In the genomic region with DNA sequence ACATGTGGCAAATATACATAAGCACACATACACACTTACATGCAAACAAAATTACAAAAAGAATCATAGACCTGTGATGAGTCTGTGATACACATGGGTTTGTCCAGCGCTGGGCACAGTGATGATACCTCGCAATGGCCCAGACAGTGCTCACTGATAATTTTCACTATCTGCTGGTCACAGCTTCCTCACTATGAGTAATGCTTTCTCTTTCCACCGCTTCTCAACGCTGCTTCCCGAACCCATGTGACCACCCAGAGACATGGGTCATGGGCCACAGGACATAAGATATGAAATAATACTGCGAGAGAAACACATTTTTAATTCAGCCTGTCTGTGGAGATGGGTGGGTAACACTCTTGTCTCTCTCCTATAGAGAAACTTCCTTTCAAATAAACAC, we compare ENCODE assay signal across 9 mouse cellular contexts.
DNase-seq lines count a peak whose midpoint lies in the region; ATAC-seq and TF ChIP-seq lines count a peak whose summit lies in the region.
"Had no signal": no experiment of that assay in that cellular context is flagged by ENCODE, and none has a peak within 500 bp of the region (broad histone marks: within the 10 kb centered on the region; RNA-seq: fewer than 3 reads in every experiment).

No protein-coding gene starts in this region.

- no peaks in the 10 kb centered on the region for H3K36me3 ChIP-seq in forebrain, embryonic 10.5 days (replicated peaks)
- H3K36me3 ChIP-seq in forebrain, embryonic 14.5 days (ENCODE audit: control insufficient read depth, insufficient read depth, low read length) = no peaks in the 10 kb centered on the region
- H3K36me3 ChIP-seq in midbrain, embryonic 10.5 days = no peaks in the 10 kb centered on the region
- no peaks in the 10 kb centered on the region for H3K36me3 ChIP-seq in midbrain, postnatal 0 days (ENCODE audit: insufficient read depth, low read length)
- H3K36me3 ChIP-seq in intestine, embryonic 15.5 days = no peaks in the 10 kb centered on the region
- H3K36me3 ChIP-seq in small intestine, adult 2 months (ENCODE audit: control insufficient read depth, insufficient read depth, low read length) = no peaks in the 10 kb centered on the region
- H3K36me3 ChIP-seq in thymus, adult 2 months (ENCODE audit: control insufficient read depth, insufficient read depth, low read length) = no peaks in the 10 kb centered on the region

- no peak for TF ChIP-seq CTCF in midbrain, postnatal 0 days (IDR thresholded peaks at IDR 0.05)
- no peak for TF ChIP-seq CTCF in small intestine, adult 2 months (IDR thresholded peaks at IDR 0.05; ENCODE audit: extremely low read depth, insufficient read length, insufficient replicate concordance, low read depth, low read length)
- TF ChIP-seq CTCF in thymus, adult 2 months (IDR thresholded peaks at IDR 0.05; ENCODE audit: borderline replicate concordance, control insufficient read depth, extremely low read depth, insufficient read depth, low read length, poor library complexity) = no peak

- H3K27ac ChIP-seq in forebrain, embryonic 10.5 days = peak overlapping the region; percentile 56
- no peak overlapping the region for H3K27ac ChIP-seq in forebrain, embryonic 14.5 days (ENCODE audit: low read depth, low read length)
- 0 out of 2 replicates have a peak overlapping the region, but pooled peaks have one; percentile 23 for H3K27ac ChIP-seq in midbrain, embryonic 10.5 days (replicated peaks)
- no peak overlapping the region for H3K27ac ChIP-seq in midbrain, postnatal 0 days (ENCODE audit: low read depth, low read length)
- H3K27ac ChIP-seq in intestine, embryonic 15.5 days = no peak overlapping the region
- H3K27ac ChIP-seq in small intestine, adult 2 months (ENCODE audit: insufficient read depth, low read depth, low read length) = peak overlapping the region; percentile 64; the same call in 1 of the 2 replicates
- no peak overlapping the region for H3K27ac ChIP-seq in thymus, adult 2 months (ENCODE audit: control insufficient read depth, insufficient read depth, low read length)

- H3K27me3 ChIP-seq in forebrain, embryonic 10.5 days (ENCODE audit: poor library complexity, severe bottlenecking) = 0 out of 2 replicates have a peak, but pooled peaks cover 8% of the 10 kb centered on the region
- no peaks in the 10 kb centered on the region for H3K27me3 ChIP-seq in forebrain, embryonic 14.5 days (replicated peaks; ENCODE audit: control insufficient read depth, insufficient read depth, low read length)
- no peaks in the 10 kb centered on the region; the same call in 1 of the 2 replicates for H3K27me3 ChIP-seq in midbrain, embryonic 10.5 days (ENCODE audit: low read depth, poor library complexity, severe bottlenecking)
- no peaks in the 10 kb centered on the region for H3K27me3 ChIP-seq in midbrain, postnatal 0 days (ENCODE audit: insufficient read depth, low read length)
- no peaks in the 10 kb centered on the region for H3K27me3 ChIP-seq in intestine, embryonic 15.5 days (replicated peaks)
- no peaks in the 10 kb centered on the region for H3K27me3 ChIP-seq in small intestine, adult 2 months (ENCODE audit: control insufficient read depth, insufficient read depth, low read length)
- no peaks in the 10 kb centered on the region for H3K27me3 ChIP-seq in thymus, adult 2 months (ENCODE audit: control insufficient read depth, insufficient read depth, low read length)

- no peak for TF ChIP-seq POLR2A in small intestine, adult 2 months (IDR thresholded peaks at IDR 0.05; ENCODE audit: low read depth, low read length)
- no peak for TF ChIP-seq POLR2A in thymus, adult 2 months (IDR thresholded peaks at IDR 0.05; ENCODE audit: control insufficient read depth, extremely low read depth, insufficient read depth, low read length, poor library complexity)

- 89% methylated on average over 6 of the region's 6 CpGs for WGBS in forebrain, embryonic 10.5 days
- 93% methylated on average over 6 of the region's 6 CpGs for WGBS in forebrain, embryonic 14.5 days
- WGBS in midbrain, embryonic 10.5 days = 93% methylated on average over 6 of the region's 6 CpGs
- 86% methylated on average over 6 of the region's 6 CpGs for WGBS in midbrain, postnatal 0 days
- WGBS in intestine, embryonic 15.5 days = 77% methylated on average over 6 of the region's 6 CpGs
- WGBS in small intestine, adult 2 months = 47% methylated on average over 6 of the region's 6 CpGs
- WGBS in thymus, adult 2 months = 48% methylated on average over 6 of the region's 6 CpGs

- H3K4me1 ChIP-seq in forebrain, embryonic 10.5 days = peaks cover 26% of the 10 kb centered on the region
- peaks cover 7% of the 10 kb centered on the region; the same call in 1 of the 2 replicates for H3K4me1 ChIP-seq in forebrain, embryonic 14.5 days (ENCODE audit: control insufficient read depth, insufficient read depth, low read length)
- peaks cover 17% of the 10 kb centered on the region for H3K4me1 ChIP-seq in midbrain, embryonic 10.5 days
- peaks cover 4% of the 10 kb centered on the region; the same call in 1 of the 2 replicates for H3K4me1 ChIP-seq in midbrain, postnatal 0 days (ENCODE audit: insufficient read depth, low read length)
- H3K4me1 ChIP-seq in intestine, embryonic 15.5 days (replicated peaks) = peaks cover 5% of the 10 kb centered on the region; the same call in 1 of the 2 replicates
- peaks cover 20% of the 10 kb centered on the region; the same call in 1 of the 2 replicates for H3K4me1 ChIP-seq in small intestine, adult 2 months (ENCODE audit: control insufficient read depth, insufficient read depth, insufficient read length, low read length)
- peaks cover 19% of the 10 kb centered on the region for H3K4me1 ChIP-seq in thymus, adult 2 months (replicated peaks; ENCODE audit: control insufficient read depth, insufficient read depth, low read length)

- H3K9ac ChIP-seq in forebrain, embryonic 14.5 days (ENCODE audit: low read length) = no peak overlapping the region
- H3K9ac ChIP-seq in midbrain, postnatal 0 days (replicated peaks; ENCODE audit: low read length, poor library complexity, severe bottlenecking) = no peak overlapping the region
- no peak overlapping the region for H3K9ac ChIP-seq in intestine, embryonic 15.5 days

- ATAC-seq in forebrain, embryonic 14.5 days = no peak
- no peak for ATAC-seq in midbrain, postnatal 0 days (ENCODE audit: low FRiP score)
- peak; percentile 34; the same call in 1 of the 2 replicates for ATAC-seq in intestine, embryonic 15.5 days

- H3K9me3 ChIP-seq in forebrain, embryonic 10.5 days = no peaks in the 10 kb centered on the region
- no peaks in the 10 kb centered on the region for H3K9me3 ChIP-seq in forebrain, embryonic 14.5 days (replicated peaks; ENCODE audit: control insufficient read depth, low read length)
- H3K9me3 ChIP-seq in midbrain, embryonic 10.5 days (replicated peaks) = no peaks in the 10 kb centered on the region
- no peaks in the 10 kb centered on the region for H3K9me3 ChIP-seq in midbrain, postnatal 0 days (ENCODE audit: low read length)
- no peaks in the 10 kb centered on the region for H3K9me3 ChIP-seq in intestine, embryonic 15.5 days

- no peak overlapping the region for H3K4me2 ChIP-seq in forebrain, embryonic 14.5 days (ENCODE audit: low read length)
- H3K4me2 ChIP-seq in midbrain, postnatal 0 days (ENCODE audit: low read depth, low read length, poor library complexity, severe bottlenecking) = no peak overlapping the region
- H3K4me2 ChIP-seq in intestine, embryonic 15.5 days (replicated peaks) = no peak overlapping the region

- no peak for DNase-seq in forebrain, embryonic 10.5 days (ENCODE audit: extremely low spot score, low spot score)
- no peak for DNase-seq in forebrain, embryonic 14.5 days (ENCODE audit: low spot score)
- DNase-seq in midbrain, embryonic 10.5 days (ENCODE audit: low spot score) = no peak
- no peak for DNase-seq in midbrain, postnatal 0 days (ENCODE audit: low spot score)
- no peak for DNase-seq in thymus, adult 2 months
- DNase-seq in frontal cortex, postnatal 14 days (ENCODE audit: low spot score in 2 of 2) = no peak
- DNase-seq: cerebellum, adult 18-20 months had no signal

- no peak overlapping the region for H3K4me3 ChIP-seq in forebrain, embryonic 10.5 days
- H3K4me3 ChIP-seq in forebrain, embryonic 14.5 days (ENCODE audit: low read depth, low read length) = no peak overlapping the region
- no peak overlapping the region for H3K4me3 ChIP-seq in midbrain, embryonic 10.5 days
- H3K4me3 ChIP-seq in midbrain, postnatal 0 days (ENCODE audit: low read depth, low read length) = no peak overlapping the region
- H3K4me3 ChIP-seq in intestine, embryonic 15.5 days (replicated peaks) = no peak overlapping the region
- no peak overlapping the region for H3K4me3 ChIP-seq in small intestine, adult 2 months (ENCODE audit: low read depth, low read length)
- H3K4me3 ChIP-seq in thymus, adult 2 months (ENCODE audit: control insufficient read depth, insufficient read depth, low read length) = no peak overlapping the region

Comparison
In these comparisons a context has a peak if more than half of its experiments do, and no peak if none do; other contexts are left out.
1. H3K27ac ChIP-seq: peak in forebrain, embryonic 10.5 days (single experiment), midbrain, embryonic 10.5 days (single experiment) and small intestine, adult 2 months (single experiment); none in forebrain, embryonic 14.5 days (single experiment), midbrain, postnatal 0 days (single experiment), intestine, embryonic 15.5 days (single experiment) and thymus, adult 2 months (single experiment).